Mouse (Mus musculus): ENCODE data around the gene Dll4.

GRCm38 (mm10) chr2:119358249-119358648 lies 32.7 kb downstream of the Dll4 start:
- no peak for TF ChIP-seq CTCF (conservative IDR thresholded peaks at IDR 0.05; ENCODE audit: insufficient read depth, insufficient read length, low read depth, low read length)
- TF ChIP-seq POLR2A (IDR thresholded peaks at IDR 0.05; ENCODE audit: low read depth, low read length): no peak
